Mouse (Mus musculus): ENCODE results near the gene Mia3. TPM values are rescaled to one million over a fixed set of nuclear protein-coding genes. Genes with fewer than 3 reads are reported as not detected.

Gene Mia3
- total RNA-seq (2023) = 10 to 100 TPM; 90.7 to 91.6 TPM

GRCm38 (mm10) chr1:183369427-183370014, at the start of gene Mia3:
Mia3 (minus strand) TSS chr1:183369553.

GRCm38 (mm10) chr1:183417873-183418272, 48.5 kb upstream of the Mia3 start, which contains the start of gene Hhipl2:
Hhipl2 (plus strand) TSS chr1:183418215.

GRCm38 (mm10) chr1:183388426-183389406, 19.4 kb upstream of the Mia3 start, which contains the start of gene Taf1a:
Taf1a (plus strand) TSS chr1:183388981.

GRCm38 (mm10) chr1:183296877-183297383, 72.4 kb downstream of the Mia3 start, which contains the start of gene Brox:
Brox (minus strand) TSS chr1:183297269.

GRCm38 (mm10) chr1:183296465-183296864, 72.9 kb downstream of the Mia3 start, which contains the start of gene Aida:
Aida (plus strand) TSS chr1:183296590.

Other genes starting within 250 kb of the Mia3 start
- gene Disp1, start 148.0 kb downstream of the Mia3 start, total RNA-seq (2023) = 1 to 10 TPM; 5.0 to 9.7 TPM
- 10 to 100 TPM; 33.2 to 36.3 TPM for gene Aida, start 73.0 kb downstream of the Mia3 start, total RNA-seq (2023)
- gene Brox, start 72.3 kb downstream of the Mia3 start, total RNA-seq (2023) = 10 to 100 TPM; 29.4 to 32.6 TPM
- gene Taf1a, start 19.4 kb upstream of the Mia3 start, total RNA-seq (2023) = 1 to 10 TPM; 4.3 to 5.3 TPM
- gene Hhipl2, start 48.7 kb upstream of the Mia3 start, total RNA-seq (2023) = not detected

Measured in neutrophil, adult 83 days (primary cell).